Mouse (Mus musculus) thymus, postnatal 4 days (tissue): ENCODE measurements around the gene Tas2r143.

Source experiments
- DNase-seq: peaks from one replicate; pipeline ENCODE4 v3.0.0; 2021

The Tas2r143 gene

GRCm38 (mm10) chr6:42399938-42400337 is at the start of gene Tas2r143:
Tas2r143 (plus strand) TSS chr6:42400238.
- DNase-seq, result no peak

GRCm38 (mm10) chr6:42350968-42351775 is 48.9 kb upstream of the Tas2r143 start:
- DNase-seq, result no peak

DNA sequence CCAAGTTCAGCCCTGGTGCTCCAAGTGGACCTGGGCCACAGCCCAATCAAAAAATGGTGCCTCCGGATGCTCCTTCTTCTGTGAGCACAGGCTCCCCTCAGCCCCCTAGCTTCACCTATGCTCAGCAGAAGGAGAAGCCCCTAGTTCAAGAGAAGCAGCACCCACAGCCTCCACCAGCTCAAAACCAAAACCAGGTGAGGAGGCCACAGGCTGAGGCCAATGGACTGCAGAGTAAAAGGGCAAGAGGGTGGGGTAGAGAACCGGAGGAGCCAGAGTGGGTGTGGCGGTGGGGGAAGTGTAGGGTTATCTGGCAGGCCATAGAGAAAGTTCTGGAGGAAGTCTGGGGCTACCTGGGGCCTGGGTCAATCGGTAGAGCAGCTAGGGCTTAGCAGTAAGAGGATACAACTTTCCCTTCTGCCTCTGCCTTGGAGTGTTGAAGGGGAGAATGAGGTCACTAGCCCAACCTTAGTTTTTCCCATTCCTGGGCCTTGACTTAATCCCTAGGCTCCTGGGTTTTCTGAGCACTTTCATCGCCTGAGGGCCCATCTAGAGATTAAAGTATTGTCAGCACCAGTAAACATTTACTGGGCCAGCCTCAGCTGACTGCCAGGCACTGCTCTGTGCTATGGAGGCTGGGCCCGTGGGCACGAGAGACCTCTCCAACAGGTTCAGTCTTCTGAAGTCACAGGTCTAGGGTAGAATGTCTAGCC is 48.1 kb upstream of the Tas2r143 start:
- DNase-seq, result no peak

DNA sequence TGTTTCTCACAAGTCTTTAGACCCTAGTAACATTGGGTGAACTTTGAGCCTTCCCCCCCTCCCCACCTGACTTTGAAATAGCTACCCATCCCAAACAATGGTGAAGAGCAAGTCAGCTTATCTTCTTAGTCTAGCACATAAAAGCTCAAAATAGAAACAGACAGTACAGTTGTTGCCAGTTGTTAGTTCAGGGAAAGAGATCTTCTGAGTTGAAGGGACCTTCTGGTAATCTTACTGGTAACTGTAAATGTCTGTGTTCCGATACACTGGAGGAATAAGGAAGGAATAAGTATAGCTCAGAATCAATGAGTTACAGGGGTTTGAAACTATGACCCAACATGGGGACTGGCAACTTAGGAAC is 47.6 kb upstream of the Tas2r143 start:
- DNase-seq, result no peak

DNA sequence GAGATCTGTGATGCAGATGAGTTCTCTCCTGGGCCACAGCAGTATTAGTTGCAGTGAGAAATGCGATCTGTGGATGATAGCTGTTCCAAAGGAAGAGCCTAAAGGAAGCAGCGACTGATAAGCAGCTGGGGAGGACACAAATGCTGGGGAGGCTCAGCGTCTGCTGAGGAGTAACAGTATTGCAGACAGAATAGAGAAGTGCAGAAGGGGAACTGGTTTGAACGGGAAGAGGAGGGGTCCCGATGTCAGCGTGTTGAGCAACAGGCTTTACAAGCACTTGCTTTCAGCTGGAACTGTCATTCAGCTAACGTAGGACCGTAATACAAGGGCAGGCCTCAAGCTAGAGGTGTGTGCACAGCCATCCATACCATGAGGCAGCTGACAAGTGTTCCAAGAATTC is 46.9 kb upstream of the Tas2r143 start:
- DNase-seq, result no peak

DNA sequence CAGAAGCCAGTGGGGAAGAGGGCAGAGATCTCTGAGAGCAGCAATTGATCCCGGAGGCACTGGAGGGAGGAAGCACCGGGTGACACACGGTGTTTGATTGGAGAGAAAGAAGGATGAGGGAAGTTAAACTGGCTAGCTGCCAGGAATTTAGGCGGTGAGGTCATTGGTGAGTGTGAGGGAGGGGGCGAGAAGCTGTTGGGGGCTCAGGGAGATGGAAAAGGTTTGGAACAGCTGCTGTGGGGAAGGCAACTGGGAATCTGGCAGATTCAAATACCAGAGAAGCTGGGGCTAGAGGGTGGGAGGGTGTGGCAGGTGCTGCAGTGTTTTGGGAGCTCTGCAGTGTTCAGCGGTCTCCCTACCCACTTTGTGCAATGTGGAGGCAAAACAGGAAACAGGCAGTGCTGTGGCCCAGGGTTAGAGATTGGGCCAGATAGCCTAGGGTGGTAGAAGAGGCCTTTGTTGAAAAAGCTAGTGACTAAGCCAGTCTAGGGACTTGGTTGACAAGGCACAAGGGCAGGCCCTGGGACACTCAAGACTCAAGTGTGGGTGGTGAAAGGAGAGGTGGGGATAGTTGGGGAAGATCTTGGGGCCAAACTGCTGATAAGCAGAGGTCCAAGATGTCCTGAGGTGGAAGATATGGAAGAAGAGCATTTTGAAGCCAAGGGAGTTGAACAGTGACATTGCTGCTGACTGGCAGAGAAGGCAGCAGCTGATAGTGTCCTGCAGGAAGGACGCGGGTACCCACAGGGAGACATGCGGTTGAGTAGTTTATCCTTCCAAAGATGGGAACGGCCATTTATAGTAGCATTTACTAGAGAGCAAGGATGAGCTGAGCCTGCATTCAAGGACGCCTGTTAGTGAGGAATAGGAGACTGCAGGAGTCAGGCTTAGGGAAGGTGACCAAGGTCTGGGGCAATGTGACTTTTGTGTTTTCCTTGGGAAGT is 45.7 kb upstream of the Tas2r143 start:
- no peak for DNase-seq

GRCm38 (mm10) chr6:42355366-42355765 is 44.7 kb upstream of the Tas2r143 start:
- DNase-seq, result no peak

DNA sequence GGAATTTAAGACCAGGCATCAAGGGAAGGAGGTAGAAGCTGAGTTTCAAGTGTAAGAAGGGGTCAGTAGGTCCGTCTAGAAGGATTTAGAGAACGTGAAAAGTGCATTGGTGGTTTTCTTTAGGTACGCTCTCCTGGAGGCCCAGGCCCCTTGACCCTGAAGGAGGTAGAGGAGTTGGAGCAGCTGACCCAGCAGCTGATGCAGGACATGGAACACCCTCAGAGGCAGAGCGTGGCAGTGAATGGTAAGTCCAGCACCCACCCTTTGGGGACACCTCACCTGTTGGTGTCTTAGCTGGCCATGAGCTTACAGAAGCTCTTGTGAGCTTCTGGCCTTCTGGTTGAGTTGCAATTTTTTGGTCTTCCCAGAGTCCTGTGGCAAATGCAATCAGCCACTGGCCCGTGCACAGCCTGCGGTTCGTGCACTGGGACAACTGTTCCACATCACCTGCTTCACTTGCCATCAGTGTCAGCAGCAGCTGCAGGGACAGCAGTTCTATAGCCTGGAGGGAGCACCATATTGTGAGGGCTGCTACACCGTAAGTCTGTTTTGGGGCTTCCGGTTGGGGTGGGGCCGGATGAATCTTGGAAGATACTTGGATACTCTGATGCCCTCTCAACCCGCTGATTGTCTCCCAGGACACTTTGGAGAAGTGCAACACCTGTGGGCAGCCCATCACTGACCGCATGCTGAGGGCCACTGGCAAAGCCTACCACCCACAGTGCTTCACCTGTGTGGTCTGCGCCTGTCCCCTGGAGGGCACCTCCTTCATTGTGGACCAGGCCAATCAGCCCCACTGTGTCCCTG is 44.0 kb upstream of the Tas2r143 start:
- DNase-seq, result no peak

- no peak for DNase-seq
These were observed 43.1 kb upstream of the Tas2r143 start for GRCm38 (mm10) chr6:42356913-42357312.

GRCm38 (mm10) chr6:42357901-42358300 is 42.1 kb upstream of the Tas2r143 start:
- no peak for DNase-seq

DNA sequence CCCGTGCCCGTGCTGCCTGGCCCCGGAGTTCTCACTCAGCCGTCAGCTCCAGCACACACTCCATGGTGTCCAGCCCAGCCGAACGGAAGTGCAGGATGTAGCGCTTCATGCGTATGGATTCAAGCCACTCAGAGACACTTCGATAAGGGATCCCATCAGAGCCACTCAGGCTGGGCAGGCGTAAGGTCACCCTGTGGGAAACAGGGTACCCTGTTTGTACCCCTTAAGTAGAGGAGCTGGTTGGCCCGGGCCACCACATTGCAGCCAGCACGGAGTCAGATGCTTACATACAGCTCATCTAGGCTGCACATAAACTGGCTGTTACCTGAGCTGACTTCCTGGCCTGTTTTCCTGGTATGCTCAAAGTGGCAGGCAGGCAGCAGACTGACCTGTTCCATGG is 41.1 kb upstream of the Tas2r143 start:
- DNase-seq, result no peak

- no peak for DNase-seq
These were observed 40.5 kb upstream of the Tas2r143 start for GRCm38 (mm10) chr6:42359364-42360147.

DNA sequence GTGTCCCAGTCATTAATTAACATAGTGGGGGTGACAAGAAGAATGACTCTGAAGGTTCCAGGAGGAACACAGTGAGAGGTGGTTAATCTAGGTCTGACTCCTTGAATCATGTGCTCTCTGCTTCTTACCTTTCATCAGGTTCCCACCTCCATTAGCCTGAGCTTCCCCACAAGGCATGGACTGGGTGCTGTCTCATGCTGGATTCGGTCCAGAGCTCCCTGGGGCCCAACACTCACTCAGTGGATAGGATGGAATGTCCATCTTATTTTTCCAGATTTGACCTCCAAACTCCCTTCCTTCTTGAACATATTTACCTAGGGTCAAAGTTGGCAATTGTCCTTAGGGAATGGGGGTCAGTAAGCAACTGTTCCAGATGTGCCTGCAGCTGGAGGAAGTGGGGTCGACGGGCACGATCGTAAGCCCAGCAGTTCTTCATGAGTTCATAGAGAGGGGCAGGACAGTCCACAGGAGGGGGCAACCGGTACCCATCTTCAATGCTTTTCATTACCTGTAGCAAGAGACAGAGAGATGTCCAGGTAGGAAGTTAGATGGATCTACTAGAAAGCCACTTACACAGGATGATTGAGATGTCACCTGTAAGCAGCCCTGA is 39.7 kb upstream of the Tas2r143 start:
- DNase-seq, result no peak

- no peak for DNase-seq
These were observed 38.8 kb upstream of the Tas2r143 start for GRCm38 (mm10) chr6:42361041-42361895.

DNA sequence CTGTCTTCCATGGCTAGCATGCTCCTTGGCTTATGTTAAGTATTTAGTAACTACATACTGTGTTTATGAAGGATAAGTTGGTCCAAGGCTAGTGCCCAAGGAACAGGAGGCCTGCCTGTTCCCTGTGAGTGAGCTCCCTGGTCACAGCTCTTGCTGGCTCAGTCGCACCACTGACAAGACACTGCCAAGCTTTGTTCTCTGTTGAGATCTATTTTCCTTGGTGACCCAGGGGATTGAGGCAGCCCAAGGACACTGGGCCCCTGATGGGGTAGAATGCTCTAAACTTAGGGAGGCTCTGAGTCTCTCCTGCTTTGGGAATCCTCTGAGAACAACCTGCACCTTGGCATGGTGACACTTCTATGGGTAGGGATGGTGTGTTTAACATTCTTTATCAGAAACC is 38.0 kb upstream of the Tas2r143 start:
- no peak for DNase-seq

DNA sequence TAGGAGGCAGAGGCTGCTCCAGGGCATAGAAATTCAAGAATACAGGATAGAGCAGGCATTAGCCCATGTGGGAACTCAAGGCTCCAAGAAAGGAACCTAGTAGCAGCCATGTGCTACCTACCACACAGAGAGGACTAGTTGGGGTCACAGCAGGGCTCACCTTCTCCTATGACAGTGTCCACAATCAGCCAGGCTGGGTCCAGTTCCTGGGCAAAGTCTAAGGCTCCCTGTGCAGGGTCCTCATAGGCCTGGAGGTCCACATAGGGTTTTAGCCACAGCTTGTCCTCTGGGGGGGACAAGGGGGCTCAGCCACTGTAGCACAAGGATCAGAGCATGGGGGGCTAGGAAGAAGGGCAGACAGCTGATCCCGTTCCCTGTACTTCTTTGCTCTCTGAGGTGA is 37.5 kb upstream of the Tas2r143 start:
- no peak for DNase-seq

DNA sequence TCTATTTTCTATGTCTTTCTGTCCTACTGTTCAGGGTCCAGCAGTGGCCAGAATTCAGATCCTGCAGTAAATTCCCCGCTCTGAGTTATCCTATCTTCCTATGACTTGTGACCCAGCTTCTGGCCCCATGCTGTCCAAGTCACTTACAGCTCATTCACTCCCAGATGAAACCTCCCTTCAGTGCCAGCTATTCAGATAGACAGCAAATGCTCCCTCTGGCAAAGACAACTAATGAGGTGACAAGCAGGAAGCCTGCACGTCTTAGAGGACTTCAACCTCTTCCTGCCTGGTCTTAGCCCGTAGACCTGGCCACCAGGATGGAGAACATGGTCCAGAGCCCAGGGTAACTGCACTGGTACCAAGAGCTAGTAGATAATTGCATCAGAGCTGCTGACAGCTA is 37.1 kb upstream of the Tas2r143 start:
- DNase-seq, result no peak

GRCm38 (mm10) chr6:42364066-42364465 is 36.0 kb upstream of the Tas2r143 start:
- no peak for DNase-seq

DNA sequence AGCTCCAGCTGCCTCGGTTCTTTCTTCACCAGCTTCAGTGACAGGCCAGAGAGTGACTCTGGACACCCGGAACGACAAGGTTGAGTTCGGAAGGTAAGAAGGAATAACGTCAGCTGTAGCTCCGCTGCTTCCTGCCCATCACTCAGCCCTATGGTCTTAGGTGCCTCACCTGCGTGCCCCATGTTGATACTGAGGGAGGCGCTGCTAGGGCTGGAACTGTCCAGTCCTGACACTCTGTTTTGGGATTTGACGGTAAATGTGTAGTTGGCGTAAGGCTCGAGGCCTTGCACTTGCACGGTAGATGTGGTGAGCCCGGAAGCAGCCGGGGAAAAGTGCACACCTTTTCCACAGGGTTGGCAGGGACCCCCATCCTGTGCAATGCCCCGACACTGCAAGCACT is 35.4 kb upstream of the Tas2r143 start:
- no peak for DNase-seq

DNA sequence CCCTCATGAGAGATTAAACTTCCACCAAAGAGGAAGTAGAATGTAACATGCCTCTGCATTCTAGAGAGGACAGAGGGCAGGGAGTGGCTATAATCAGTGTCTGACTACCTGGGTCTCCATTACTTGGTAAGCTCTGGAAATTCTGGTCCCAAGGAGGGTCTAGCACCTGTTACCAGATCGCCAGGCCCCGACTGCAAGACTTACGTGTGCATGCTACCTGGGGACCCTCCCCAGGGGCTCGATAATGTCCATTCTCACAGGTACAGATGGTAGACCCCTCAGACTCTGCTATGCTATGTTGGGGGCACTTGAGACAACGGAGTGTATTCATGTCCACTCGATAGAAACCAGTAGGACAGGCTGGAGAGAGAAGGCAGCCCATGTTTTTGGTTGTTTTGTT is 34.8 kb upstream of the Tas2r143 start:
- DNase-seq, result no peak
